Mouse (Mus musculus): Measurements from ENCODE around the gene Fetub. TPM values are rescaled to one million over a fixed set of nuclear protein-coding genes. Genes with fewer than 3 reads are reported as not detected.

Fetub gene
- not detected in 2 replicates for total RNA-seq (2017)

DNA sequence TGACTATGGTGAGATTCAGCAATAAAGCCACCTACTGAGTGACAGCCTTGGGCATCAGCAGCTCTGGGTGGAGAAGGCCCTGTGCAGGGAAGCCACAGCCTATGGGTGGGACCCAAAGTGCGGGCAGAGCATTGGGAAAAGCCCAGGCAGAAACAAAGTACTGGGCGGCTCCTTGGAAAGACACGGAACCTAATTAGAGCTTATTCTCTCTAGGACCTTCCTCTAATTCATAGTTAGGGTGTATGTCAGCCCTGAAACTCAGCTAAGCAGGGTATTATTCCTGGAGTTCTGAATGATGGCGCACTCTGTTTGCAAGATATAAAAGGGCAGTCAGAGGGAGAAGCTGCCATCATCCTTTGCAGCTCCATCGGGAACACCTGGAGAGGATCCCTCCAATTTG lies at the start of gene Fetub:
TSS of gene Fetub (plus strand) at position 301 of the 400 bp plus-strand sequence.
- ATAC-seq (replicated peaks; ENCODE audit: low read depth, poor library complexity, severe bottlenecking), result no peak

DNA sequence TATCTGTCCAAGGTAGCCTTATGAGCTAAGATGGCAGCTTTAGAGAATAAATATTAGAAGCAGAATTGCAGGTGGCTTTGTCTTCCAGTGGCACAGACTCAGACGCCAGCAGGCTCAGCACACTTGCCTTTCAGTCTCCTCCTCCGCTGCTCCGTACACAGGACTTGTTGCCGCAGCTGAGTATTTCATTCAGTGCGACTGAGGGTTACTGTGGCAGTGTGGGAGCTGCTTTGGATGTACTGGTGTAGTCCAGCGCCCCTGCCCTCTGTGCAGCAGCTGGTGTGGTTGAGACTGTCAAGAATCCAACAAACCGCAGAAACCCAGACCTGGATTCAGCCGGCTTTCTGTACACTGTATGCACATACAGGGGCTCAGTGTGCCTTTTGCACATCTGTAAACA lies 45.7 kb upstream of the Fetub start:
- no peak for ATAC-seq (replicated peaks; ENCODE audit: low read depth, poor library complexity, severe bottlenecking)

DNA sequence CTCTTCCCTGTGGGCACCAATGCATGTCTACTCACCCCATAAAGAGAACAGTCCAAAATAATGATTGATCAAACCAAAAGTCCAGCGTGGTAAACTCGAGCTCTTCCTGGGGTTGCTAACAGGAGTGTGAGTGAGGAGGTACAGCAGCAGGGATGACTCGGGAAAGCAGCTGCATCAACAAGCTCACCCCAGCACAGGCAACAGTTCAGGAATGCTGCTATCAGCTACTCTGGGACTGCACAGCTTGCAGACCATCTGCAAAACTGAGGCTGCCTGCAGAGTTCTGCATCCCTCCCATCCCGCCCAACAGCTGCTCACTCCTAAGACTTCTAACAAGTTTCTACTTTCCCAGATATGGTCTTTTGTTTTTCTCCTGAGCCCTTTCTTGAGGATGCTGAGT lies 44.8 kb upstream of the Fetub start:
- ATAC-seq (replicated peaks; ENCODE audit: low read depth, poor library complexity, severe bottlenecking), result no peak

DNA sequence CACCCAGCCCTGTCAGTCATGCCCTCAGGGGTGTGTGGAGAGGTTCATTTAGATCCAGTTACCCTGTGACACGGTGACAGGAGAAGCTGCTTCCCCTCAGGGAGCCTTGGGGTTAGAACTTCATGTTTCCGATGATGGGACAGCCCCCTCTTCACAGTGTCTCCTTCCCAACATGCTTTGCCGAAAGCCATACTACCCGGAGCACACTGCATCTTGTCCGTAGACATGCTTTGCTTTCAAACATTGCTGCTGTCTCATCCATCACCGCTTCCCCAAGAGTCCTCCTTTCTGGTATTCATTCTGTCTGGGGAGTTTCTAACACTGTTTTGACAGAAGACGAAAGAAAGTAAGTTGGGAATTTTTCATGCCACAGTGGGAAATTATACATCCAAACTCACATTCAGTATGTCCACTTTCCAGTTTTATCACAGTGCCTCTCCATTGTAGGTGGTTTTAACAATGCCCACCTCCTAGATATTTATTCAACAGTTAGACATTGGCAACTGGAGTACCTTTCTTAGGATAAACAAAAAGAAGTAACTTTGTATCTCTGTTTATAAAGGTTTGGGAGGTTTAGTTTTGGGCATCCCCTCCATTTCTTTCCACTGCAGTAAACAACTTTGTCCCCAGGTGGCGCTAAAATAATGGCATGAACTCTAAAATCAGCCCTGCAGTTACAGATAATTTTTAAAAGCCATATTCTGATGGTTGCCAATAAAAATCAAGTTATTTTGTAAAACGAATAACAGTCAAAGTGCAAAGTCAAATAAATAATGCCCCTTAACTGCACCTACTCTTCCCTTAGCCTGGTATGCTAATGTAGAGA lies 41.7 kb upstream of the Fetub start:
- peak; percentile 58; the same call in 1 of the 2 replicates for ATAC-seq (replicated peaks; ENCODE audit: low read depth, poor library complexity, severe bottlenecking)

DNA sequence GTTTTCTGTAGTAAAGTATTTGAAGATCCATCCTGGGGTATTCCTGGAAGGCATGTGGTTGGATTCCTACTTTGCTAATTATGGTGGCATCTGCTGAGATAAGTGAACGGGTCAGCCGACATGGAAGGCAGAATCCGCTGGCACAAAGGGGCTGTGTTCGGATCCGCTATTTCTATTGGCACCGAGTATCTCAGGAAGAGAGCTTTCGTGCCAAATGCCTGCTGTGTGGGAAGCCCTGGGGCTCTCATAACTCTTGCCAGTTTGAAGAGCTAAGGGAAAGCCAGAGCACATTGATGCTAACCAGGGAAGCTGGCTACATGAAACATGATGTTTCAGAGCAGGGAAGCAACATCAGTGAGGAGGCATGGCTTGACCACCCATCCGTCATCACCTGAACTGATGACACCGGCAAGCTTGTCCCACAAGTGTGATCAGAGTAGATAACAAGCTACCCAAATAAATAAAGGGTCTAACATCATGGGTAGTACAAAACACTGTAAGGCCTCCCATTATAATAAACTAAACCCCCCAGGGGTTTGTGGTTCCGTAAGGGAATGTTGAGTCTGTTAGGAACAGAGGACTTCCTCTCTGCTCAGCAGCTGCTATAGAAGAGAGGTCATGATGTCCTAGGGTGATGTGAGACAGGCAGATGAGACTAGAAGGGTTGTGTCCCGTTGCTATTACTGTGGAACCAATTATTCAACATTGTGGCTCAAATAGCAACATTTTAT lies 40.3 kb upstream of the Fetub start:
- no peak for ATAC-seq (replicated peaks; ENCODE audit: low read depth, poor library complexity, severe bottlenecking)

DNA sequence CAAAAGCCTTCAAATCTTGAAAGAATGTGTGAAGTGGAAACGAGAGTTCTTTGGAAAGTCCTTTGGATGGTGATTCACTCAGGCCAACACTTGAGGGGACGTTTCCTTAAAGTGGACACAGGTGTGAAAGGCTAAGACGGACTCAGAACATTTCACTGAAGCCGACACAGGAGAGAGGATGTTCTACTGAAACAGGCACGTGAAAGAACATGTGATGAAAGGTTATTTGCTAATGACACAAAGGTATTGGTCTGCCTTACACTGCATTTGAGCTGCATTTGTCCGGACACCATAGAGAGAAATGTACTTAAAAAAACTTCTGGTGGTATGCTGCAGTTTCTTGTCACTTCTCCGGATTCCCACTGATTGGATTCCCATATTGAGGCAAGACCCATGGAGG lies 39.4 kb upstream of the Fetub start:
- no peak for ATAC-seq (replicated peaks; ENCODE audit: low read depth, poor library complexity, severe bottlenecking)

DNA sequence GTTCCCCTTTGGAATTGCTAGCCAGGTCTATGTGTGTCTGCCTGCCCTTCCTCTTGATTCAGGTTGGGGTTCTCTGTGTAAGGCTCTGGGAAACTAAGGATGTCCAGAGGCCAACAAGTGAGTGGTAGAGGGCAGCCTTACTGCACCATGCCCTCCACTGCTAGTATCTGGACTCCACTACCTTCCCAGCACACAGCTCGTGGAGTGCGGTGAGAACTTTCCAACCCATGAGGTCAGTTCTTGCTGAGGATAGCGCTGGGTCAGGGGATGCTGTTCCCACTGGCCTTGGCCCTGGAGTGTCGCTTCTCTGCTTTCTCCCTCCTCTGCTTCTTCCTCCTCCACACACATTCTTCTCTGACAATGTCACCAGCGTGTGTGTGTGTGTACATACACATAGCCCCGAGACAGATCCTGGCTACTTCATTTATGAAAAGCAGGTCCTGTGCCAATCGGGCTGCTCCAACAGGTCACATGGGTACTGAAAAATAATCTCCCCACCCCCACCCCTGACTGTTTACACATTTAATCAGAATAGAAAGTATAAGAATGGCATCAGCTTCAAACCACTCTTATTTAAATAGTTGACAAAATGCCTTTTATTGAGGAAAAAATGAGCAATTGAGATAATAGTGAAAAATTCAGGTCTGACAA lies 38.1 kb upstream of the Fetub start:
- no peak for ATAC-seq (replicated peaks; ENCODE audit: low read depth, poor library complexity, severe bottlenecking)

DNA sequence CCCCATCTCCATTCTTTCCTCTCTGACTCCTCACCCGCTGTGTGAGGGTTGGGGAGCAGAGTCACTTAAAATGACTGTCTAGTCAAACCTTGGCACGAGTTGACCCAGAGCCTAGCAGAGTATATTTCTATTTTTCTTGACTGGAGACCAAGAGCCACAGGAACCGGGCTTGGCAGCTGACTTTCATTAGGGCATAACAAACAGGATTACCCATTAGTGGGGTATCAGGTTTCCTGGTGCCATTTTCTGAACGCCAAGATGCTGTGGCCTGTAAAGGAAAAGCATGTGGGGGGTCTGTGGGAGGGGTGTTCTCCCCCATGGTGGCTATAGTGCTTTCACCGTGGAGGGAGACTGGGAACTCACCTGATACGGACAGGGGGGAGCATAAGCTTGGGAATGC lies 37.2 kb upstream of the Fetub start:
- no peak for ATAC-seq (replicated peaks; ENCODE audit: low read depth, poor library complexity, severe bottlenecking)

DNA sequence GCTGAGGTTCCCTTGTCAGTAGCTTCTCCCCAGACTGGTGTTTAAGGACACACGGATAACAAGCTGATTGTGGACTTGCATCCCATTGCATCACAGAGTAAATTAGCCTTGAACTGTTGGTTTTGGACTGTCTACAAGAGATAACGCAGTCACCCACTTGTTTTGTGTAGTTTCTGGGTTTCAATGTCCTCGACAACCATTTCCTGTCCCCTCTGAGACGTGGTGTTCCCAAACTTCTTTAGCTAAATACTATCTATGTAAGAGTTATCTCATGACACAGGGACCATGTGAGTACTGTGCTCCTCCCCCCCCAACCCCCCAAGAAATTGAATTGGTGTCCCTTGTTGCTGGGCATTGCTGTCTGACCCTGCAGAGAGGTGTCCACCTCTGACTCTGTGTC lies 36.6 kb upstream of the Fetub start:
- ATAC-seq (replicated peaks; ENCODE audit: low read depth, poor library complexity, severe bottlenecking), result 0 out of 2 replicates have a peak, but pooled peaks have one; percentile 22

DNA sequence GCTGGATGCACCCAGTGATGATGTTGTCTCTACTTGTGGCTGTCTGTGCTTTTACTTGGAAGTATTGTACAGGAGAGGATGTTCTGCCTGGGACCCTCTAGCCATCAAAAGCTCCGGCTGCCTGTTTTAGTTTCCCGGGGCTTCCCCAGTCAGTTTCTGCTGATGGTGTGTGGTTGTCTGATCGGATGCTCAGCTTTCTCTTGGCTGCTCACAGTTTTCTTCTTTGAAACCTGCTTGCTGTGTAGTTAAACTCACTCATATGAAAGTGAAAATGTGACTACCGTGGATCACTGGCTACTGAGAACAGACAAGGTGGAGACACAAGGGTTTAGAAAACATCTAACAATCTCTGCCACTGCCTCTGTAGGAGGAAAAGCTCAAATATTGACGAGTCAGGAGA lies 34.7 kb upstream of the Fetub start:
- no peak for ATAC-seq (replicated peaks; ENCODE audit: low read depth, poor library complexity, severe bottlenecking)

DNA sequence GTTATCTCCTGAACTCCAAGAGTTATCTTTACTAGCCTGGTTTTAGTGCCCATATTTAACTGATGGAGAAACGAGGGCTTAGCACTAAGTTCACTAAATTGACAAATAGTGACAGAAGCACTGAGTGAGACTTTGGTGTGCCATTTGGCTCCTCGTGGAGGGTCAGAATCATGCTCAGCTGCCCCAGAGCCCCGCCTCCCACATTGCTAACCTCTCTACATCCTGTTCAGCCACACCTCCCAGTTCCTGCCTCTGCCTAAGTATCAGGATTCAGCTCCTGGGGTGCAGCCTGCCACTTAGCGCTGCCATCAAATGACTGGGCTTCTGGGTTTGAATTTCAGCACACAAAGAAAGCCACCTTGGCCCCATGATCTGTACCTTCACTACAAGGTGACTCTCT lies 32.8 kb upstream of the Fetub start:
- ATAC-seq (replicated peaks; ENCODE audit: low read depth, poor library complexity, severe bottlenecking), result no peak

DNA sequence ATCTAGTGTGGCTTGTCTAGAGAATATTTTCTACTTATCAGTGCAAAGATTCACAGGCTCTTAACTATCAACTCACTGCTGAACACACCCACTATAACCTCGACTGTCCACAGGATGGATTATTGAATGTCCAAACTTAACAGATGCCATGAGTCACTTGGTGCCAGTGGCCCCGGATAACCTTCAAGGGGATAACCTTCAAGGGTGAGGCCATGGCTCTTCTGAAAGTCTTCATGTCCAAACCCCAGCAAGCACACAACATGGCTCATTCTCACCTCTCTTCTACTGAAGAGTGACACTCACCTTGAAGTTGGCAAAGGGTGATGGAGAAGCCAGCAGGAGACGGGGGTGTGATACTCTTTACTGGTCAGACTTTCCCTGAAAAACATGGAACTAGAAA lies 31.4 kb upstream of the Fetub start:
- ATAC-seq (replicated peaks; ENCODE audit: low read depth, poor library complexity, severe bottlenecking), result no peak

DNA sequence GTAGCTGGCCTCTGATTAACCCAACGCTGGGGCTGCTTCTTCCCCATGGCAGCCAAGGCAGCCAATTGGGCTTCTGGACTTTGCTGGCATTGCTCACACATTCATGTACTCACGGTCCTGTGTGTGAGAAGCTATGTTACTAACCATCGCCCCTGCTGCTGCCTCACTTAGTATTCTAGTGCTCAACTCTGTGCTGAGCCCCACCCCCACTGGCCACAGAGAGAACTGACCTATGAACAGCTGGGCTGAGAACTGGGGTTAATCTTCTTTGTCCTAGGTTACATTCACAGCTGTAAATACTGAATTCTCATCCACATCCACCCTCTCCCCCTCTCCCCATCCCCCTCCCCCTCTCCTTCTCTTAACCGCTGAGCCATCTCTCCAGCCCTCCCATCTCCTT lies 29.3 kb upstream of the Fetub start:
- no peak for ATAC-seq (replicated peaks; ENCODE audit: low read depth, poor library complexity, severe bottlenecking)

DNA sequence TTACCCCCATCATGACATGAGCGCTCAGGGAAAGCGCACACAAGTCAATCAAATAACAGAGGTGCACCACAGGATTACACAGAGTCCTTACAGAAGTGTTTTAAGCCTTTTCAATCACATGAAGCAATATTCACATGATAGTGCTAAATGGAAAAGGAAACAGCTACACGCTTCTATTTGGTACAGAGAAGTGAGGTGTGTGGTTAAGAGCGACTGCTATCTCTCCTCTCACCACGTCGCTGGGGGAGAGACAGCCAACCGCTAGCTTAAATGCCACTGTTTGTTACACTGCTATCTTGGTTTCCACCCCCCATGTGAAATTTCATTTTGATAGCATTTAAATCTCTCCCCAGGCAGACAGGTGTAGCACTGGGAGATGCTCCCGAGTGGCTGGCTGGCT lies 28.4 kb upstream of the Fetub start:
- peak; percentile 64 for ATAC-seq (replicated peaks; ENCODE audit: low read depth, poor library complexity, severe bottlenecking)

DNA sequence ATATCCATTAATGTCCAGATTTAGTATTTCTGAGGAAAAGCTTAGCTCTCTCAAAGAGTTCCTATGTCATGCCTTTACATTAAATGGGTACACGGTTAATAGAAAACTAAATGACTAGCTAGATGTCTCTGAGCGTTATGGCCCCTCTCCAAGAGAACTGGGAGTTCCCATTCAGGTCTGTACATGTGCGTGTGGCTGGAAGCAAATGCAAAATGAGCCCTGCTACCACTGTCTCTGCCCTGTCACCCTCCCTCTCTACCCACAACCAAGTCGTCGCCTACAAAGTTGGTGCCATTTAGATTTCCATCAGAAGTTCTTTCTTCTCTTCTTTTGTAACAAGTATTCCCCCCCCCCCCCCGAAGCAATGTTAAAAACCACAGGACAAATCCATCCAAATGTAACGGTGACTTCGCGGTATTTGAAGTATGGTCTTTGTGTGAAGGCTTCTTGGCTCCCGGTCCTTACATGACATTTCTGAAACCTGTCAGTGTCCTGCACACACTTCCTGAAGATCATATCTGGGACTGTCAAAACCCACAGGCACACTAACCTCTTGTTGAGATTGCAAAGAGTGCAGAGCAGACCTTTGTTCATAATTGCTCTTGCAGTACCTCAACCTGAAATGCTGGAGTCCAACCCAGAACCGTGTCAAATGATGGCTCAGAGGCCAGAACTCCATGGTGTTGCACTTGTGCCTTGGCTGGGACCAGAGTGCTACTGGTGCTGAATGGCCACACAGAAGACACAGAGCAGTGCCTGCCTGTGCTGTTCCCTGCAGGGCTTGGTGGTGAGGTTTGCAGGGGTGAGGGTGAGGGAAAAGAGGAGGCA lies 27.2 kb upstream of the Fetub start, which contains the start of gene Ahsg:
TSS of gene Ahsg (plus strand) at position 595 of the 828 bp plus-strand sequence.
- ATAC-seq (replicated peaks; ENCODE audit: low read depth, poor library complexity, severe bottlenecking), result peak; percentile 64

DNA sequence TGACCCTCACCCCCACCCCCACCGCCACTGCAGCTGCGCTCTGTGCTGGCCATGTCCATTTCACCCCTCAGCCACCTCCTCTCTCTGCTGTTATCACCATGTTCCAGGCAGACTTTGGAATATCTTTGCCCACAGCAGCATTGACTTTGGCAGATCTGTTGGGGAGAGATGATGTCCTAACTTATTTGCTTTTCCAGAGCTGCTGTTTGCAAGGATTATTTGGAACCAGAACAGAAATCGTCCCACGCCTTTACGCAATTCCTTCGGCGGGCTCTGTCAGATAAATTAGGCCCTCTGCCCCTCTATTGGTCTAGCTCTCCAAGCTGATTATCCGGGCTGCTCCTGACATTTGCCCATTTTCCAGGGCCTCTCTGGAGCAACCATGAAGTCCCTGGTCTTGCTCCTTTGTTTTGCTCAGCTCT lies 26.4 kb upstream of the Fetub start:
- no peak for ATAC-seq (replicated peaks; ENCODE audit: low read depth, poor library complexity, severe bottlenecking)

DNA sequence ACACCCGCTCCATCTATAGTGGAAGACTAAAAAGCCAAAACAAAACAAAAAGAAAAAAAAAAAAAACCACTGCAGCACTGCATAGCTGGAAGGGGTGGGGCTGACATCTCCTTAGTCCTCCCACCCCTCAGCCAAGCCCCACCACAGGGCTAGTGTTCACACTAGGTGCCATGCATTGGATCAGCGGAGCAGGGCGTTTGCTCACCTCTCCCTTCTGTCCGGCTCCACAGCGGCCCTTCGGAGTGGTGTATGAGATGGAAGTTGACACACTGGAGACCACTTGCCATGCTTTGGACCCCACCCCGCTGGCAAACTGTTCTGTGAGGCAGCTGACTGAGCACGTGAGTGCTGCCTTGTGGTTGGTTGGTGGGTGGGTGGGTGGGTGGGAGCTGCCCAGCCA lies 24.0 kb upstream of the Fetub start:
- no peak for ATAC-seq (replicated peaks; ENCODE audit: low read depth, poor library complexity, severe bottlenecking)

DNA sequence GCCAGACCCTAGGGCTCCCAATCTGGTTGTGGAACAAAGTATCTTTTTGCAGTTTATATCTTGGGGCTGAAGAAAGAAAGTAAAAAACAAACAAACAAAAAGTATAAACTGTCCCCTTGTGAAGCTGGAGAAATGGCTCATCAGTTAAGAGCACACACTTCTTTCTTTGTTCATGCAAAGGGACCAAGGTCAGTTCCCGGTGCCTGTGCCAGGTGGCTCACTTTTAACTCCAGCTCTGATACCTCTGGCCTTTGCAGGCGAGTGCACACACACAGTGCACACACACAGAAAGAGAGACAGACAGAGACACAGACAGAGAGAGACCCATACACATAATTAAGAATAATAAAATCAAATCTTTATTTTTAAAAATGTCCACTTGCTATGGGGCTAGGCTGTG lies 21.5 kb upstream of the Fetub start:
- ATAC-seq (replicated peaks; ENCODE audit: low read depth, poor library complexity, severe bottlenecking), result no peak

DNA sequence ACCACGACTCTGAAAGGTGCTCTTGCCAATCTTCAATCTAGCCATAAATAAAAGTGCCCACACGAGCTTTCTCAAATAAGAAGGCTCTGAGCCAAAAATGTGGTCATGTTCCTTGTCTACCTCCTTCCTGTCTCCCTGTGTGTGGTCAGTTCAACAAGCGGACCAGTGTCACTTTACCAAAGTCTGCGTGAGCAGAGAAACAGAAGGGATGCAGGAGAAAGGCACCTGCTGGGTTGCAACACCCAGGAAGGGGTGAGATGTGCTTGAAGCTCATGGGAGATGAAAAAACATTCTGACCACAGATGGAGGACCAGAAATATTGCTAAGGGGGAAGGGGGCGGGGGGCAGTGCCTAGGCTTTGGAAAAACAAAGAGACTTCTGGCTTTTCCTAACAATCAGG lies 18.8 kb upstream of the Fetub start:
- peak; percentile 66 for ATAC-seq (replicated peaks; ENCODE audit: low read depth, poor library complexity, severe bottlenecking)
